Mouse (Mus musculus) testis, postnatal 14 days (tissue): Measurements from ENCODE around the gene 1810049J17Rik.
A peak's percentile ranks its signal among the peaks of the same experiment; 100 is the strongest.

Experiments used
- DNase-seq: peaks from one replicate; pipeline ENCODE4 v3.0.0; 2021; ENCODE audit warnings: low spot score

The 1810049J17Rik gene

GRCm38 (mm10) chr15:12346916-12347315 lies 25.2 kb upstream of the 1810049J17Rik start:
- no peak for DNase-seq

GRCm38 (mm10) chr15:12341401-12341758 lies 19.7 kb upstream of the 1810049J17Rik start:
- no peak for DNase-seq

DNA sequence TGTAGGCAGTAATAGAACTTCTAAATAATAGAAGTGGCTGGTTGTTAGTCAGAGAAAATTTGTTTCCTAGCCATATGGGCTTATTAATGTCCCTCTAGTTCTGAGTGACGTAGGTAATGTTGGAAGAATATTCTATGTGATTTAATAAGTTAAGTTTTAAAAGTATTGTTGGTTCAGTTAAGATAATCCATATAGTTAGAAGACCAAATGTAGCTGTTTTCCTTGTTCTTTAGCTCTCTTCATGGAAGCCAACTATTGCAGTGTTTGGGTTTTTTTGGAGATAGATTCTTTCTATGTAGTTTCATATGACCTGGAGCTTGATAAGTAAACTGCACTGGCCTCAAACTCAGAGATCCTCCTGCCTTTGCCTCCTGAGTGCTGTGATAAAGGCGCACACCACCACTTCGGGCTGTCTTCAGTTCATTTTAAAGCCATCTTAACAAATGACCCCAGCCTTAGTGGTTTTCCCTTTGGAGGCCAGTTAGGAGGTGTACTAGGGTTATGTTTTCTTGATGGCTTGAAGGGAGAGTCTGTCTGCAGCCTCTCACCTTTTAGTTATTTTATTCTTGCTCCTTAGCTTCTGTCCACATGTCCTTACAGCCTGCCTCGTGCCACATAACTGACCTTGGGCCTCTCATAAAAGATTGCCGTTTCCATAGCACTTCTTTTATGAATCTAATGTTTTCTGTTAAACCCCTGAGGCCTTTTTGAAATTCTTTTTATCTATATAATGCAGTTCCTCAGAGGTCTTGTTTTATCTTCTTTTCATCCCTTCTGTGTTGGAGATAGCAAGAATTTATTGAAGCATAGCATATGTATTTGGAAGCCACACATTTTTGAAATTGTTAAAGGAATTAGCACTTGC lies 19.1 kb upstream of the 1810049J17Rik start:
- no peak for DNase-seq

- DNase-seq = no peak
Measured at GRCm38 (mm10) chr15:12337779-12338137, 16.1 kb upstream of the 1810049J17Rik start.

GRCm38 (mm10) chr15:12337030-12337778 lies 15.5 kb upstream of the 1810049J17Rik start:
- DNase-seq = no peak

GRCm38 (mm10) chr15:12334381-12334780 lies 12.7 kb upstream of the 1810049J17Rik start:
- no peak for DNase-seq

- no peak for DNase-seq
Measured at GRCm38 (mm10) chr15:12331300-12331699, 9.6 kb upstream of the 1810049J17Rik start.

GRCm38 (mm10) chr15:12330892-12331291 lies 9.2 kb upstream of the 1810049J17Rik start:
- no peak for DNase-seq

- no peak for DNase-seq
Measured at GRCm38 (mm10) chr15:12330389-12330788, 8.7 kb upstream of the 1810049J17Rik start.

GRCm38 (mm10) chr15:12324326-12324725 lies 2.6 kb upstream of the 1810049J17Rik start:
- DNase-seq = no peak

DNA sequence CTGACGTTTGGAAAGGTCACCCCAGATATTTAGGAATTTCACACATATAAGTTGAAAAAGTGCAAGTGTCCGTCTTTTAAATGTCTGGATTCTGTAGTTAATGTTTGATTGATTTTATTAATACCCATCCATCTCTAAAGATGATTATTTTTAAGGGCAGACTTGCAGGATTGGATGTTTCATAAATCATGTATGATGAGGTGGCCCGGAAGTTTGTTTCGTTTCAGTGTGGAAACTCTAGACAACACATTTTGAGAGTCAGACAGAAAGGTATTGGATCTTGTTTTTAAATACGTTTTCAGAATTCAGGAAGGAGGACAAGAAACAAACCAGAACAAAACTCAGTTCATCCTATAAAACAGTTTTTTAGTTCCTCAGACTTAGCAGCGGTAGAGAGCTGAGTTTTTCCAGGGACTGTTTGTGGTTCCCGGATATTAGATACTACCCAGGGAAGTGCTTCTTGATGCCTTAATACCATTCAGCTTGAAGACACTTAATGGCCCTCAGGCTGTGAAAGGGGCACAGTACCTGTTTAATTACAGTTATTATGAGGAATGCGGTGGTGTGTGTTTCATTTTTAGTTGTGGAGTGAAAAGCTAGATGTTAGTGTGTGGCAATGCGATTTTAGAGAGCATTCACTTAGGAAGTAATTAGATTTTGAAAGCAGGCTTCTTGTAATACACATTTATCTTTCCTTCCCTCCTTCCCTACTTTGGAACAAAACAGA lies 1.1 kb upstream of the 1810049J17Rik start:
- no peak for DNase-seq

GRCm38 (mm10) chr15:12321091-12321787 lies 460 bp downstream of the 1810049J17Rik start, which contains the start of gene Golph3:
Gene Golph3 (plus strand): TSS chr15:12321450.
- DNase-seq = peak; percentile 94

DNA sequence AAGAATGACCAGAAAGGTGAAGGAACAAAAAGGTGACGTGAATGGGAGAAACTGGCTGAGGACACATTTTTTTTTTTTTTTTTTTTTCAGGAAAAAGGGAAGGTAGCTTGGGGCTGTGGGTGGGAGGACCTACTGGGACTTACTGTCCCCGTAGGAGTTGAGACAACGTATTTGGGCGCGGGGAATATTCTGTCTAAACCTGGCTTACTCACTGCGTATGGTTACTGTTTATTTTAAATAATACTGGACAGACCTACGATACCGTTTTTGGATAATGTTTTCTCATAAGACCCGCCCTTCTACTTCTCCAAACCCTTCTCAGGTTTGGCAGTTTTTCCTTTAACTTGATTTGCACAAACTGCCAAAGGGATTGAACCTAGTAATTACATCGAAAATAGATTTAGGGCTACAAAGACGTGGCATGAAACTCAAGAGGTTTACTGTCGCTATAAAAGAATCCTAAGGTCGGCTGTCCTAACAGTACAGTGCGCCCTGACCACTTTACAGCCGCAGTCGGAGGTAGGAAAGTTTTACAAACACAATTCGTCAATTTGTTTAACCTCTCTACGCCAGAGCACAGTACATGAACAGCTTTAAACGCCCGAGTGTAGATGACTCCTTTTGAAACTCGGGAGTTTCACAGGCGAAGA lies 1.1 kb downstream of the 1810049J17Rik start:
- no peak for DNase-seq

- DNase-seq = no peak
Measured at GRCm38 (mm10) chr15:12319889-12320288, 1.8 kb downstream of the 1810049J17Rik start.

GRCm38 (mm10) chr15:12318451-12318850 lies 3.2 kb downstream of the 1810049J17Rik start:
- no peak for DNase-seq

- DNase-seq = no peak
Measured at GRCm38 (mm10) chr15:12317290-12317689, 4.4 kb downstream of the 1810049J17Rik start.

- no peak for DNase-seq
Measured at GRCm38 (mm10) chr15:12315996-12316395, 5.7 kb downstream of the 1810049J17Rik start.

- DNase-seq = no peak
Measured at GRCm38 (mm10) chr15:12314584-12314983, 7.1 kb downstream of the 1810049J17Rik start.

DNA sequence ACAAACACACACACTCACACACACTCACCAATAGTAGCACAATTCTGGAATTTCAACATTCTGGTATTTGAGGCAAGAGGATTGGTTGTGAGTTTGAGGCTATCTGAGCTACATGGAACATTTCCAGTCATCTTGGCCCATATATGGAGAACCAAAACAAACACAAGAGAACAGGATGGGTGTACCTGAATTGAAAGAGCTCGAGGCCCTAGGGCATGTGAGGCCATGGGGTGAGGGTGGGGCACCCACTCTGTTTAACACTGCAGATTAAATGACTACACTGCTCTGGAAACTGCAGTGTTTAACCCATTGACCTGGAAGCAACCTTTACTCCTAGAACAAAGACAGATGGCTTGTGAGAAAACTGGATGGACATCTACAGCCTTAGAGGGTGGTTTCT lies 8.4 kb downstream of the 1810049J17Rik start:
- no peak for DNase-seq

DNA sequence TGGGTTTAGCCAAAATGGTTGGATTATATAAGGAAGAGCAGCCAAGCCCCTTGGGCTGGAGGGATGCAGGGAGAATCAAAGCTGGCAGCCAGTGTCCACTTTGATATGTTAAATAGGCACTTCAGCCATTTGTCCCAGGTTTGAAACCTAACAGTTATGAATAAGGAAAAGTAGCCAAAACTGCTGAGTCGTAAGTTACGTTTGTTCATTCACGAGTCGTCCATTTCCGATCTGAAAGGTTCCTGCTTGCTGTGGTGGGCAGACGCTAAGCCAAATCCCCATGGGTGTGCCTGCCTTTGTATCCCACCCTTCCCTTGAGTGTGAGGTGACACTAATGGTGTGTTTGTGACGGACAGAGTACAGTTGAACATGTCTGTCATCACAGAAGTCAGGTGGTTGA lies 10.2 kb downstream of the 1810049J17Rik start:
- no peak for DNase-seq

GRCm38 (mm10) chr15:12310676-12311075 lies 11.0 kb downstream of the 1810049J17Rik start:
- DNase-seq = no peak
